Mouse (Mus musculus) heart, embryonic 16.5 days (tissue): ENCODE data around the gene Cdc42. TPM values are rescaled to one million over a fixed set of nuclear protein-coding genes. Genes with fewer than 3 reads are reported as not detected.

ENCODE experiments used
- ATAC-seq: fragments of 200-750 bp; cut with Nextera tagmentation; replicated peaks from 2 replicates; pipeline ENCODE4 v1.8.0; 2017; ENCODE audit warnings: moderate number of reproducible peaks; ENCODE audit not compliant: insufficient read depth, low FRiP score; ENCODE audit errors: extremely low read depth
- H3K27ac ChIP-seq: fragments of 300-500 bp; sonication (generic); 2 replicates; pipeline ENCODE4 v1.5.1; 2014; ENCODE audit warnings: mild to moderate bottlenecking, low read length, control low read depth, moderate library complexity
- H3K27me3 ChIP-seq: fragments of 300-500 bp; sonication (generic); 2 replicates; pipeline ENCODE4 v1.6.1; 2014; ENCODE audit warnings: low read length, mixed read lengths; ENCODE audit not compliant: control insufficient read depth, insufficient read depth
- H3K36me3 ChIP-seq: fragments of 300-500 bp; sonication (generic); 2 replicates; pipeline ENCODE4 v1.6.1; 2014; ENCODE audit not compliant: control insufficient read depth, insufficient read depth
- H3K4me1 ChIP-seq: fragments of 300-500 bp; sonication (generic); 2 replicates; pipeline ENCODE4 v1.6.1; 2014; ENCODE audit warnings: low read length, mixed read lengths; ENCODE audit not compliant: control insufficient read depth, insufficient read depth
- H3K4me2 ChIP-seq: fragments of 300-500 bp; sonication (generic); 2 replicates; pipeline ENCODE4 v1.6.1; 2014; ENCODE audit warnings: low read depth, mild to moderate bottlenecking, control low read depth, low read length
- H3K4me3 ChIP-seq: fragments of 300-500 bp; sonication (generic); 2 replicates; pipeline ENCODE4 v1.5.1; 2014; ENCODE audit warnings: mild to moderate bottlenecking, control low read depth, low read length
- H3K9ac ChIP-seq: fragments of 300-500 bp; sonication (generic); 2 replicates; pipeline ENCODE4 v1.6.1; 2014; ENCODE audit warnings: low read length, control low read depth
- H3K9me3 ChIP-seq: fragments of 300-500 bp; sonication (generic); replicated peaks from 2 replicates; pipeline ENCODE4 v1.6.1; 2016; ENCODE audit warnings: low read length; ENCODE audit not compliant: control insufficient read depth
- WGBS: fragments of 180-500 bp; shearing (Covaris S2); extraction: QIAGEN DNeasy Blood & Tissue Kit; methylation state at CpG from one replicate; pipeline ENCODE4 v1.1.7; 2014; 5-methylcytosine and 5-hydroxymethylcytosine counted together
- polyA plus RNA-seq: library from polyadenylated mRNA; unstranded; fragments of >200 nt; fragmentation: Nextera tagmentation; extraction: Ambion mirVana; gene quantifications from 2 replicates; pipeline ENCODE4 v1.2.1, GENCODE M21; 2015

The Cdc42 gene
- polyA plus RNA-seq, 1 experiment from 2014 or later = 514 TPM

DNA sequence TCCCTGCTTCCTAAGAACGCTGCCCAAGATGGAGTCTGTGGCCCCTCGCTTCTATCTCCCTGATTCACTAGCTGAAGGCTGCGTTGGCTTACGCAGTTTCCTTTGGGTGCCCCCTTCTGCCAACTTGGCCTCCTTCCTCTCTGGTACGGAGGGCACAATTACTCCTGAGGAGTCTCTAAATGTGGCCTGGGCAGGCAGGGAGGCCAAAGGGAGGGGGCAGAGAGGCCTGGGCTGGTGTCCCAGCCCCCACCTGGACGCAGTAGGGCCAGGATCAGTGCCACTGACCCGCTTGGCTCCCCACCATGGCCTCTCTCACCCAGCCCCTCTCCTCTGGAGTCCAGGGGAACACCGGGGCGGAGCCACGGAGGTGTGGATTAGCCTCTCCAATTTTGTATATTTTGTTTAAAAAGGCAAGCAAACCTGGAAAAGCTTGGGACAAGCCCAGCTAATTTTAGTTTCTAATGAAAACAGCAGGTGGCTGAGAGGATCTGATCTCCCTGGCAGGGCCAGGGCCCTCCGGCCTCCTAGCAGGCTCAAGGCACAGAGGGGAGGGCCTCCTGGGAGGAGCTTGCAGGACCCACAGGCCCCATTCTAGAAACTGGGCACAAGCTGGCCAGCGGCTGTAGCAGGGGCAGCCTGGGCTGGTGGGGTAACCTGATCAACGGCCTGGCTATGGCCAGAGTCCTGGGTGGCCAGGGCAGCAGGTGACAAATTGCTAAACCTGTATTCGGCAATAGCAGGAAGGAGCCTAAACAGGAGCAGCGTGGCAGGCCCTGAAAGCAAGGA is 71.5 kb downstream of the Cdc42 start:
- ATAC-seq = no peak
- WGBS = 75% methylated on average over 15 of the region's 15 CpGs
- peaks cover 26% of the 10 kb centered on the region for H3K27me3 ChIP-seq
- no peak overlapping the region for H3K4me3 ChIP-seq
- H3K9me3 ChIP-seq = no peaks in the 10 kb centered on the region
- no peaks in the 10 kb centered on the region for H3K36me3 ChIP-seq
- H3K4me2 ChIP-seq = no peak overlapping the region
- peaks cover 2% of the 10 kb centered on the region; the same call in 1 of the 2 replicates for H3K4me1 ChIP-seq
- H3K27ac ChIP-seq = no peak overlapping the region
- no peak overlapping the region for H3K9ac ChIP-seq

- Histone ChIP-seq H3K27me3 (peaks cover 50% of the 10 kb centered on the region), H3K4me1 (peaks cover 2% of the 10 kb centered on the region; the same call in 1 of the 2 replicates), H3K36me3 (no peaks in the 10 kb centered on the region), H3K4me2 (no peak overlapping the region), H3K9me3 (no peaks in the 10 kb centered on the region), H3K27ac (peak overlapping the region; percentile 11; the same call in 1 of the 2 replicates), H3K9ac (no peak overlapping the region), H3K4me3 (no peak overlapping the region)
- WGBS = 17% methylated on average over 4 of the region's 4 CpGs
- no peak for ATAC-seq
Measured at GRCm38 (mm10) chr4:137283407-137283732, 74.2 kb downstream of the Cdc42 start.

GRCm38 (mm10) chr4:137282584-137283406 is 74.7 kb downstream of the Cdc42 start:
- Histone ChIP-seq H3K27ac (peak overlapping the region; percentile 11; the same call in 1 of the 2 replicates), H3K36me3 (no peaks in the 10 kb centered on the region)
- 12% methylated on average over 17 of the region's 17 CpGs for WGBS

DNA sequence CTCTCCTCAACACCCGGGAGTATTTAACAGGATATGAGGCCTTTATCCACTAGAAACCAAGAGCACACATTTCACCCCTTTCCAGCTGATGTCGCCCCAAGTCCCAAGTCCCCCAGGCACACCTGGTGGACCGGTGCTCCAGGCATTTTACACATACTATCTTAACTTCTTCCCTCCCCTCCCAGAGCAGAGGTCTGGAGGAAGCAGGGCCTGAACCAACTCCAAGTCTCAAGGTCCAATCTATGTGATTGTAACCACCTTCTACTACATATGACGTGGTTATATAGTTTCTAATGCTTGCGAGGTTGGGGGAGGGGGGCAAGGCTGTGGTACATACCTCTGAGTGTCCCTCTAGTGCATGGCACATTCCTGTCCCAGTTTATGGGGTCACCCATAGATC is 75.4 kb downstream of the Cdc42 start:
- ATAC-seq = no peak
- H3K4me3 ChIP-seq = no peak overlapping the region
- no peak overlapping the region for H3K9ac ChIP-seq
- no peaks in the 10 kb centered on the region for H3K9me3 ChIP-seq
- WGBS = 77% methylated on average over 5 of the region's 5 CpGs
- peaks cover 62% of the 10 kb centered on the region for H3K27me3 ChIP-seq
- H3K36me3 ChIP-seq = no peaks in the 10 kb centered on the region
- H3K27ac ChIP-seq = no peak overlapping the region
- peaks cover 6% of the 10 kb centered on the region; the same call in 1 of the 2 replicates for H3K4me1 ChIP-seq
- H3K4me2 ChIP-seq = no peak overlapping the region

More at GRCm38 (mm10) chr4:137282584-137283406, 74.7 kb downstream of the Cdc42 start:
- Histone ChIP-seq H3K27me3 (peaks cover 56% of the 10 kb centered on the region), H3K9me3 (no peaks in the 10 kb centered on the region), H3K4me2 (no peak overlapping the region), H3K4me3 (no peak overlapping the region), H3K9ac (no peak overlapping the region), H3K4me1 (peaks cover 4% of the 10 kb centered on the region; the same call in 1 of the 2 replicates)
- ATAC-seq = peak; percentile 49

GRCm38 (mm10) chr4:137281273-137281672 is 76.2 kb downstream of the Cdc42 start:
- Histone ChIP-seq H3K9ac (no peak overlapping the region), H3K27ac (no peak overlapping the region), H3K4me3 (no peak overlapping the region), H3K4me2 (no peak overlapping the region), H3K36me3 (no peaks in the 10 kb centered on the region), H3K9me3 (no peaks in the 10 kb centered on the region), H3K27me3 (peaks cover 70% of the 10 kb centered on the region), H3K4me1 (peaks cover 11% of the 10 kb centered on the region)
- no peak for ATAC-seq
- WGBS = 51% methylated on average over 3 of the region's 3 CpGs

- no peak overlapping the region for H3K27ac ChIP-seq
- H3K4me1 ChIP-seq = peaks cover 15% of the 10 kb centered on the region
- no peaks in the 10 kb centered on the region for H3K36me3 ChIP-seq
- no peak overlapping the region for H3K4me2 ChIP-seq
- H3K9ac ChIP-seq = no peak overlapping the region
- H3K27me3 ChIP-seq = peaks cover 83% of the 10 kb centered on the region
- 32% methylated on average over 5 of the region's 5 CpGs for WGBS
- H3K4me3 ChIP-seq = no peak overlapping the region; the same call in 1 of the 2 replicates
- no peak for ATAC-seq
- no peaks in the 10 kb centered on the region for H3K9me3 ChIP-seq
Measured at GRCm38 (mm10) chr4:137279346-137279745, 78.2 kb downstream of the Cdc42 start.

DNA sequence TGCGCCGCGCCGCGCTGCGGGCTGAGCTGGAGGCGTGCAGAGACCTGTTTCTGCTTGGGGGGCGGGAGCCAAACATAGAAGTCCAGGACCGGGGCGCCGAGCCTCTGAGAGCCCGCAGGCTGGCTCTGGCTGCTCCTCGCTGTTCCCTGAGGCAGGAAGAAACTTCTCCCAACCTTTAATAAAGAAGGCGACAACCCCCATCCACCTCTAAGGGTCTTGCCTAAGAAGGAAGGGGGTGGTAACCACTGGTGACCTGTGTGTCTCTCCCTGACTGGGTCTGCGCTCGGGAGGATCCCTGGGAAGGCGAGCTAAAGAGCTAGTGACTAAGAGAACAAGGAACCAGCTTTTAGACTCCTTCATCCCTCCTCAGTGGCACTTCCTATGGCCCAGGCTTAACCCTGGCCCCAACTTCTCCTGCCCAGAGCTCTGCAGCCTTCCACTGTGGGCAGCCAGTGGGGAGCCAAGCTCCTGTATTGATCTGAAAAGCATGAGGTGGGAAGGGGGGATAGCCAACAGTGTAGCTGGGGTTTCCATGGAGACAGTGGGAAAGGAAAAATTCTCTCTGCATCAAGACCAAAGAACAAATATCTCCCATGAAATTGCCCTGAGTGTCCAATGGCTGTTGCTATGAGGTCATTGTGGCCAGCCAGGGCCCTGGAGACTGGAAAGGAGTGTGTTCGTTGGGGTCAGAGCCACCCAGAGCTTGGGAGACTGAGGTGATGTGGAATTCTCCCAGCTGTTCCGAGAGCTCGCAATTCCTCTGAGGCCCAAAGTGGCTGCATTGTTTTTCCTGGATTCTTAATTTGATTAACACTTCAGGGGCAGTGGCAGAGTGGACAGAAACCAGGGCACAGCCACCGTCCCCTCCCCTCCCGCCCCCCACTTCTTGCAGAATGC is 79.1 kb downstream of the Cdc42 start:
- H3K4me1 ChIP-seq = peaks cover 16% of the 10 kb centered on the region
- peak overlapping the region; percentile 82 for H3K4me2 ChIP-seq
- peak overlapping the region; percentile 61 for H3K4me3 ChIP-seq
- peaks cover 80% of the 10 kb centered on the region for H3K27me3 ChIP-seq
- H3K9me3 ChIP-seq = no peaks in the 10 kb centered on the region
- no peaks in the 10 kb centered on the region for H3K36me3 ChIP-seq
- no peak overlapping the region for H3K9ac ChIP-seq
- H3K27ac ChIP-seq = no peak overlapping the region
- WGBS = 4% methylated on average over 22 of the region's 22 CpGs
- ATAC-seq = no peak

DNA sequence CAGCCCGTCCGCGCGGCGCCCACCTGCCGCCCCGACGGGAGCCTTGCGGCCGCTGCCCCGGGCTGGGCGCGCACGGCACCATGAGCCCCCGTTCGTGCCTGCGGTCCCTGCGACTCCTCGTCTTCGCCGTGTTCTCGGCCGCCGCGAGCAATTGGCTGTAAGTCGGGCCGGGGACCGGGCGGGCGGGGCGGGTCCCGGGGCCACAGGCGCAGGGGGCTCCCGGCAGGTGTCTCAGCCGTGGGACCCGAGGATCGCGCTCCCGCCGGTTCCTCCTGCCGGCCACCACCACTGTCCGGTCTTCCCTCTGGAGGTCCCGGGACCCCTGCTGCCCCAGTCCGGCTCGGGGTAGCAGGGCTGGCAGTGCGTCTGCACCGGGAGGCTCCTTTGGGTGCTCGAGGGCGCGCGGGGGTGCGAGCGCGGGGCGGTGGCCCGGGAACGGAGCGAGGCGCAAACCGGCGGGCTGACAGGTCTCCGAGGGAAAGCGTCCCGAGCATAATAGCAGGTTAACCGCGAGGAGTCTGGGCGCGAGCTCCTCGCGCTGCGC is 79.8 kb downstream of the Cdc42 start:
- Histone ChIP-seq H3K36me3 (no peaks in the 10 kb centered on the region), H3K9ac (peak overlapping the region; percentile 55), H3K9me3 (no peaks in the 10 kb centered on the region), H3K4me1 (peaks cover 14% of the 10 kb centered on the region), H3K27me3 (peaks cover 80% of the 10 kb centered on the region), H3K27ac (no peak overlapping the region), H3K4me3 (peak overlapping the region; percentile 61), H3K4me2 (peak overlapping the region; percentile 82)
- no peak for ATAC-seq
- WGBS = 2% methylated on average over 56 of the region's 71 CpGs
